Mouse (Mus musculus): ENCODE results near the gene Gm11114.

The Gm11114 gene

GRCm38 (mm10) chr9:85357154-85357860 is 44.7 kb downstream of the Gm11114 start:
- no peak for ATAC-seq (ENCODE audit: low TSS enrichment)
